Mouse (Mus musculus) limb, embryonic 12.5 days (tissue): ENCODE results near the gene Stc2. TPM values are rescaled to one million over a fixed set of nuclear protein-coding genes. Genes with fewer than 3 reads are reported as not detected.

Experiments
- ATAC-seq: fragments of 200-750 bp; cut with Nextera tagmentation; 2 replicates; pipeline ENCODE4 v1.8.0; 2017; ENCODE audit warnings: low read depth, moderate TSS enrichment; ENCODE audit not compliant: insufficient number of reproducible peaks, insufficient read depth, low FRiP score, low TSS enrichment
- H3K27ac ChIP-seq: fragments of 300-500 bp; sonication (generic); 2 replicates; pipeline ENCODE4 v1.5.1; 2016; ENCODE audit warnings: mild to moderate bottlenecking, moderate library complexity
- H3K27me3 ChIP-seq: fragments of 300-500 bp; sonication (generic); 2 replicates; pipeline ENCODE4 v1.6.1; 2016; ENCODE audit warnings: mild to moderate bottlenecking, moderate library complexity
- H3K36me3 ChIP-seq: fragments of 300-500 bp; sonication (generic); 2 replicates; pipeline ENCODE4 v1.6.1; 2016; ENCODE audit warnings: mild to moderate bottlenecking, moderate library complexity
- H3K4me1 ChIP-seq: fragments of 300-500 bp; sonication (generic); replicated peaks from 2 replicates; pipeline ENCODE4 v1.6.1; 2016
- H3K4me2 ChIP-seq: fragments of 300-500 bp; sonication (generic); 2 replicates; pipeline ENCODE4 v1.6.1; 2016; ENCODE audit warnings: mild to moderate bottlenecking, moderate library complexity
- H3K4me3 ChIP-seq: fragments of 300-500 bp; sonication (generic); replicated peaks from 2 replicates; pipeline ENCODE4 v1.5.1; 2016; ENCODE audit warnings: mild to moderate bottlenecking
- H3K9ac ChIP-seq: fragments of 300-500 bp; sonication (generic); replicated peaks from 2 replicates; pipeline ENCODE4 v1.6.1; 2016; ENCODE audit warnings: mild to moderate bottlenecking, moderate library complexity
- H3K9me3 ChIP-seq: fragments of 300-500 bp; sonication (generic); 2 replicates; pipeline ENCODE4 v1.6.1; 2016; ENCODE audit warnings: mild to moderate bottlenecking, moderate library complexity
- WGBS: fragments of 180-500 bp; shearing (Covaris S2); methylation state at CpG from one replicate; pipeline ENCODE4 v1.1.7; 2016; 5-methylcytosine and 5-hydroxymethylcytosine counted together
- polyA plus RNA-seq: library from polyadenylated mRNA; unstranded; fragments of >200 nt; fragmentation: Nextera tagmentation; extraction: Ambion mirVana; gene quantifications from 2 replicates; pipeline ENCODE4 v1.2.1, GENCODE M21; 2016

The Stc2 gene
- polyA plus RNA-seq, 1 experiment from 2014 or later, result 1.3 TPM

DNA sequence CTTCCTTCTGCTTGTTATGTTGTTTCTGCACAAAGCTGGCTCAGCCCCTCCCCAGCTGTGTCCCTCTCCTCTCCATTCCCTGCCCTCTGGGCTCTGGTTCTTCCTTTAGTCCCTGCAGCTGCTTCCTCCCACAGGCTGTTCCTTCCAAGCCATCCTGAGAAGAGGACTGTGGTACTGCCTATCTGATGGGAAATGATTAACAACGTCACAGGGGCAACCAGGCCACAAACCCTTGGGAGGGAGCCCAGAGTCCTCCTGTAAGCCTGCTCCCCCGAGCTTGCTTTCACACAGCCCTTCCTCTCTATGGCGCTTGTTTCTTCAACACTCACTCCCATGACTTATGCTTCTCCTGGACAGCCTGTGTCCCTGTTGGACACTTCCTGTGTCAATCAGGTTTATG is 16.7 kb upstream of the Stc2 start:
- ATAC-seq, result no peak
- Histone ChIP-seq H3K9ac (no peak overlapping the region), H3K27me3 (no peaks in the 10 kb centered on the region), H3K4me3 (no peak overlapping the region), H3K4me1 (peaks cover 6% of the 10 kb centered on the region), H3K36me3 (no peaks in the 10 kb centered on the region), H3K4me2 (no peak overlapping the region), H3K9me3 (no peaks in the 10 kb centered on the region), H3K27ac (peak overlapping the region; percentile 35; the same call in 1 of the 2 replicates)
- 52% methylated on average over 3 of the region's 3 CpGs for WGBS

DNA sequence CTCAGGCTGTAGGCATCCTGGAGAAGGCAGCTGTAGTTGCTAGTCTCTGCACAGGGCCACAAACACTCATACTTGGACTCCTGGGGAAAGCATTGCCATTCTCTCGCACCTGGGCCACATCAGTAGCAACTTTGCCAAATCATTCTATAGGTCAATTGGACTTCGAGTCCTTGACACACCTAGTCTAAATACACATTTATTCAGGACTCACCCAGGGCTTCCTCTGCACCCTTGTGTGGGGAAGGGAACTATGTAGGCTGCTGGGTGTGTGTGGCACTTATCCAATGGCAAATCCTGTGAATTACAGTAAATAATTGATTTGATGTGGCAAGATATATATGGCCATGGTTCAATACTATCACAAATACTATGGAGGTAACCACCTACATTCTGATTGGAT is 14.1 kb upstream of the Stc2 start:
- Histone ChIP-seq H3K27ac (no peak overlapping the region), H3K9ac (no peak overlapping the region), H3K4me2 (no peak overlapping the region), H3K4me1 (peaks cover 6% of the 10 kb centered on the region), H3K9me3 (no peaks in the 10 kb centered on the region), H3K4me3 (no peak overlapping the region), H3K27me3 (no peaks in the 10 kb centered on the region), H3K36me3 (no peaks in the 10 kb centered on the region)
- 82% methylated on average over 2 of the region's 2 CpGs for WGBS
- no peak for ATAC-seq

DNA sequence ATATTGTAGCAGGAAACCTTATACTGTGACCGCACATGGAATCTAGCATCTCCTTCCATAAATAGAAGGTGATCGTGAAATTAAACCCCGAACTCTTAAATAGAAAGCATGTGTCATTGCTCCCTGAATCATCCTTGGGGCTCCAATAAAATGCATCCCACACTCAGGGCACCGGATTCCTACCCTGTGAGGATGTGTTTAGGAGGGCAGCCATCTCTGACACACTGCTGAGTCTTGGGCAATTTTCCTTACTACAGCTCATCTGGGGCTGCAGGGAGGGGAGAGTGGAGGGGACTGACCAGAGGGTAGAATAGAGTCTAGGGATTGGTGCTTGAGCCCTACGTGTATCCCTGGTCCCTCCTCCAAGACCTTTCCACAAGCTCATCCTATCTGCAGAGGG is 12.3 kb upstream of the Stc2 start:
- no peak overlapping the region for H3K4me2 ChIP-seq
- H3K4me3 ChIP-seq, result no peak overlapping the region
- no peak overlapping the region for H3K9ac ChIP-seq
- H3K9me3 ChIP-seq, result no peaks in the 10 kb centered on the region
- no peaks in the 10 kb centered on the region for H3K27me3 ChIP-seq
- no peak overlapping the region for H3K27ac ChIP-seq
- no peaks in the 10 kb centered on the region for H3K36me3 ChIP-seq
- WGBS, result 66% methylated on average over 5 of the region's 5 CpGs
- no peak for ATAC-seq
- peaks cover 6% of the 10 kb centered on the region for H3K4me1 ChIP-seq

DNA sequence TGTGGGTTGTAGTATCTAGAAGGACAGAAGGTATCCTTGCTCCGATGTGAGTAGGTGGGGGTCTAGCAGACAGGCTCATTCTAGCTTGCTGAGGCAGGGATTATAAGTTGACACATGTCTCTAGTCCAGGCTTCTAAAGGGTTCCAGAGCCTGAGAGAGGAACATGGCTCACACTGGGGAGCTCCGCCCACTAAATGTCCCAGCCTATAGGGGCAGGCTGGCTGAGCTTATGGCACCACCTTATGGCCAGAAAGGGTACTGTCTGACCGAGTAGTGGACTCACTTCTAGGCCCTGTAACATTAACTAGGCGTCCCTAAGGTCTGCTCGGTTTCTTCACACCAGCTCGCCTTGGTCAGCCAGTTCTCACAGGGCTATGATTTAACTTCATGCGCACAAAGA is 3.6 kb upstream of the Stc2 start:
- ATAC-seq, result no peak
- H3K4me3 ChIP-seq, result no peak overlapping the region
- WGBS, result 49% methylated on average over 7 of the region's 7 CpGs
- peaks cover 24% of the 10 kb centered on the region for H3K4me1 ChIP-seq
- H3K27me3 ChIP-seq, result peaks cover 52% of the 10 kb centered on the region
- no peaks in the 10 kb centered on the region for H3K36me3 ChIP-seq
- H3K9me3 ChIP-seq, result no peaks in the 10 kb centered on the region
- no peak overlapping the region for H3K9ac ChIP-seq
- no peak overlapping the region for H3K4me2 ChIP-seq
- no peak overlapping the region for H3K27ac ChIP-seq

DNA sequence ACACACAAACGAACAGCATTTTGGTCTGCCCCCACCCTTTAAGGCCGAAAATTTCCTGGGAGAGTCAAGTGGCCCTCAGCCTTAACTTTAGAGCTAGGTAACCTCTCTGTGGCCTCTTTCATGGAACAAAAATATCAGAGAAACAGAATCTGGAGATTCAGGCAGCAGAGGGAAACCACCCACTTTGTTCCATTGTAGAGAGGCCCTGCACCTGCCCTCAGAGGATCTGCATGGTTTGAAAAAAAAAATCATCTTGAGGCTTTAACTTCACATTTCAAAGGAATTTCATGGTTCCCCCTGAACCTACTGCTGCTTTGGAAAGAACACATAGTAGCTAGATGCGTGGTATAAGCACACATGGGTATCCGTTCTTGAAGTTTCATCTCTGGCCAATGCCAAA is 2.3 kb upstream of the Stc2 start:
- Histone ChIP-seq H3K9me3 (no peaks in the 10 kb centered on the region), H3K4me3 (no peak overlapping the region), H3K27me3 (peaks cover 61% of the 10 kb centered on the region), H3K4me1 (peaks cover 27% of the 10 kb centered on the region), H3K9ac (no peak overlapping the region), H3K36me3 (no peaks in the 10 kb centered on the region), H3K4me2 (no peak overlapping the region), H3K27ac (no peak overlapping the region)
- ATAC-seq, result no peak
- WGBS, result 87% methylated on average over 4 of the region's 4 CpGs

DNA sequence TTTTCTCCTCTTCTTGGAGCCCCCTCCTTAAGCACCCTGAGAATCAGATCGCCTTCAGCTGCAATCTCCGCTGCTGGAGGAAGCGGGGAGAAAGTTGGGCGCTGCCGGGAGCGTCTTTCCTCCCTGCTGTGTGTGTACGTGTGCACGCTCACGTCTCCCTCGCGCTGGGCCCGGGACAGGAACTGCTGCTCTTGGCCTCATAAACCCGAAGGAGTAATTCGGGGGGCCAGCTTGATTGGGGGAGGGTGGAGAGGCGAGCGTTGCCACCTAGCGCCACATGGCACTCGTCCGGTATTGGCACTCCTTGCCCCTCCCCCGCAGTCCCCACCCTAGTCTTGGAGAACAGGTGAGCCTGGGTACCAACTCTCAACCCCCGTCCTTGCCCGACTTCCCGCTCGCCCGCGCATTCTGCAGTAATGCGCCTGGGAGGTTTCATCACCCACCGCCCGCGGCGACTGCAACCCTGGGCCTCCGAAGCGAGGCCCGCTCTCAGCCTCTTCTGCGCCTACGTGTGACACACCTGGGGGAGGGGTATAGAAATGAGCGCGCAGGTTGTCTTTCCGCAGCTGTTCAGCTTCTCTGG is 1.5 kb upstream of the Stc2 start:
- WGBS, result 1% methylated on average over 39 of the region's 39 CpGs
- H3K27me3 ChIP-seq, result peaks cover 70% of the 10 kb centered on the region
- 0 out of 2 replicates have a peak, but pooled peaks have one; percentile 11 for ATAC-seq
- peak overlapping the region; percentile 55 for H3K4me3 ChIP-seq
- no peak overlapping the region for H3K9ac ChIP-seq
- H3K4me1 ChIP-seq, result peaks cover 27% of the 10 kb centered on the region
- no peak overlapping the region for H3K27ac ChIP-seq
- no peaks in the 10 kb centered on the region for H3K9me3 ChIP-seq
- H3K4me2 ChIP-seq, result peak overlapping the region; percentile 98
- H3K36me3 ChIP-seq, result no peaks in the 10 kb centered on the region

DNA sequence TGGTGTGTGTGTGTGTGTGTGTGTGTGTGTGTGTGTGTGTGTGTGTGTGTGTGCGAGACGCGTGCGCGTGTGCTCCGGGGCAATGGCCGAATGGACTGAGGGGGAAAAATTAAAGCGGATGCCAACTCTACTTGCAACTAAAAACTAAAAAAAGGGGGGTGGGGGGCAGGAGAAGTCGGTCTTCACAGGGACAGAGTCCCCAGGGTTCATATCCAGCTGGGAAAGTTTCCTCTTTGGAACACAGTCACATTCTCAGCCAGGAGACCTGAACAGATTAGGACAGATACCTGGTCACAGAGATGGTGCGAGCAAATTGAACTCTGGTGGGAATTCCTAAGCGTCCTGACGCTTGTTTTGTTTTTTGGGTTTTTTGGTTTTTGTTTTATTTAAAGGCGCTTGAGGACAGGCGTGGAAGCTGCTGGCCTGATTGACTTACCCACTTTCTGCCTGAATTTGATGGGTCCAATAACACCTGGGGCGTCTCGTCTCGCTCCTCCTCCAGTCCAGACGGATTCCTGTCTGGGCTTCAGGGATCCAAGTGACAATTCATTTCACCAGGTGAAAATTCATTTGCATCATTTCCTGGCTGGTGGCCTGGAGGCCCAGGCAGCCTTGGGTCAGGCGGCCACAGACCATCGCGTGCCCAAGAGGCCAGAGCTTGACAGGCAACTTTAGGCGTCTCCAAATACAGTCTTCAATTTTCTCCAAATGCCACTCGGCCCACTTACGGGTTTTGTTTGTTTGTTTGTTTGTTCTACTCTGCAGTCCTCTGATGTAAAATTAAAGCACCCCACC is 759 bp upstream of the Stc2 start:
- Histone ChIP-seq H3K4me2 (peak overlapping the region; percentile 98), H3K27me3 (peaks cover 74% of the 10 kb centered on the region), H3K4me3 (peak overlapping the region; percentile 55), H3K36me3 (no peaks in the 10 kb centered on the region), H3K9ac (peak overlapping the region; percentile 53; the same call in 1 of the 2 replicates), H3K27ac (no peak overlapping the region), H3K4me1 (peaks cover 27% of the 10 kb centered on the region), H3K9me3 (no peaks in the 10 kb centered on the region)
- ATAC-seq, result peak; percentile 3; the same call in 1 of the 2 replicates
- WGBS, result 2% methylated on average over 18 of the region's 24 CpGs

DNA sequence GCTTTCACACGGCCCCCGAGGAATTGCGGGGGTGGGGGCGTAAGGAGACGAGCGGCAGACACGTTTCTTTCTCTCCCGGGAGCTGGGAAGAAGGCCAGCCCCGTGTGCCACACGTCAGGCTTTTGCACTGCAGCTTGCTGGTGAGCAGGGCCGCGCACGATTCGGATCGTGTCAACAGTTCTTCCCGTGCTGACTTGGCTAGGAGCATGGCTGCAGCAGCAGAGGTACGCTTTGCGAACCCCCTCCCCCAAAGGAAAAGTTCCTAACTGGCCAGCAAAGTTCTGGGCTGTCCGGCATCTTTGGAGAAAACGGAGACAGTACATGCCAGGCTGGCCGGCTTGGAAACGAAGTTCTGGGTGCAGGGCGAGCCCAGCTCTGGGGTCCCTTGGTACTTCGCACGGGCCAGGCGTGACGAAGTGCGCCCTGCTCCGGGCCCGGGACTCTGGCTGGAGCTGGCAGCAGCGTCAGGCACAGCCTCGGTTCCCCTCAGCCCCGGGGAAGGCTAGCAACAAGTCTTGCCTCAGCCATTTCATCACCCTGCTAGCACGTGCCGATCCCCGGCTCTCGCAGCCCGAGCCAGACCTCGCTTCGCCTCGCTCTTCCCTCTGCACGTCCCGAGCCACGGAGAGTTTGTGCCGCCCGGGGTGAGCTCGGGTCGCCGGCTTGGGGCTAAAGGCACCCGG is 768 bp downstream of the Stc2 start:
- WGBS, result under 1% methylated on average over 50 of the region's 50 CpGs
- Histone ChIP-seq H3K4me1 (peaks cover 27% of the 10 kb centered on the region), H3K4me3 (peak overlapping the region; percentile 55), H3K4me2 (peak overlapping the region; percentile 98), H3K27ac (no peak overlapping the region), H3K27me3 (peaks cover 80% of the 10 kb centered on the region), H3K9ac (peak overlapping the region; percentile 53), H3K36me3 (no peaks in the 10 kb centered on the region), H3K9me3 (no peaks in the 10 kb centered on the region)
- peak; percentile 44 for ATAC-seq

DNA sequence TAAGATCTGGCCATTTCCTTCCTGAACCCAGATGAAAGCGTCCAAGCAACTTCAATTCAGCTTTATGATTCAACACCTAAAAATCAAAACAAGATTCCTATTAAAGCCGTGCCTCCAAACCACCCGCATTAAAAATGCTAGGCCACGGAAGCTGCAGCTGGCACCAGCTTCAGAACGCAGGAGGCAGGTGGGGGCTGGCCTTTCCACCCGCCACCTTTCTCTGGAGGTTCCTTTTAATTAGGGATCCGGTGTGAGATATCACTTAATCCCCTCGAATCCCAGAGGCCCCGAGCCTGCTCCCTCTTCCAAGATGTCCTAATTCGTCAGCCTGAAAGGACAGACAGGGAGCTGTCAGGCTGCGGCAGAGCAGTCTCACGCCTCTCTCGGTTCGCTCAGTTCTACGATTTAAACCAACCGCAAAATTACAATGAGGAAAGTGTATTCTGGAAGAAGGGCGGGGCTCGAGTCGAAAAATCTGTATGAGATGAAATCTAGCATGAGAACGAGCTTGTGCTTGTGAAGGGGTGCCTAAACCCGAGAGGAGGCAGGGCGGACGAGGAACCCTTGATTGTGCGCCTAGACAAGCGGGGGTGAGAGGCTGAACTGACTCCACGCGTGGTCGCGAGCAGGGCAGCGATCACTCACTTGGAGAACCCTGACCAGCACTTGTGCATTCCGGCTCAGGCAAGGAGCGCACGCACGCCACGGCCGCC is 1.5 kb downstream of the Stc2 start:
- ATAC-seq, result no peak

DNA sequence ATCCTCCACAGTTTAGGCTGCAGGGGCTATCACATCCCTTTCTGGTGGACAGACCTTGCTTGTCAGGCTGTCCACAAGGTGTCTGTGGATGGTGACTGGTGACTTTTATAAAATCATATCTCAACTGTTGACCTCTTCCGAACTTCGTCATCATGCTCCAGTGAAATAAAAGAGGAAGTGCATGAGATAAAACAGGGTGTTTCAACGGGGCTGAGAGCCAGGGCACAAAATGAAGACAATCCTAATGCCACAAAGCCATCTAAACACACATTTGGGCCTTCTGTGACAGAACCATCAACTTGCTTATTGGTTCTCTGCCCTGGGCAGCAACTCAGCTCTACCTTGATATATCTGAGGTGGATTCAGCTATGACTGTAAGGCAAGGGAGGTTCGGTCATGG is 3.0 kb downstream of the Stc2 start:
- H3K9me3 ChIP-seq, result no peaks in the 10 kb centered on the region
- WGBS, result 93% methylated on average over 4 of the region's 4 CpGs
- no peak overlapping the region for H3K27ac ChIP-seq
- H3K4me3 ChIP-seq, result no peak overlapping the region
- peaks cover 27% of the 10 kb centered on the region for H3K4me1 ChIP-seq
- no peak for ATAC-seq
- peaks cover 62% of the 10 kb centered on the region for H3K27me3 ChIP-seq
- no peaks in the 10 kb centered on the region for H3K36me3 ChIP-seq
- no peak overlapping the region for H3K9ac ChIP-seq
- no peak overlapping the region for H3K4me2 ChIP-seq

More for the DNA sequence above, 1.5 kb downstream of the Stc2 start:
- peak overlapping the region; percentile 98 for H3K4me2 ChIP-seq
- H3K4me3 ChIP-seq, result peak overlapping the region; percentile 55
- H3K27me3 ChIP-seq, result peaks cover 77% of the 10 kb centered on the region
- H3K9ac ChIP-seq, result peak overlapping the region; percentile 53
- H3K27ac ChIP-seq, result no peak overlapping the region
- no peaks in the 10 kb centered on the region for H3K36me3 ChIP-seq
- no peaks in the 10 kb centered on the region for H3K9me3 ChIP-seq
- peaks cover 27% of the 10 kb centered on the region for H3K4me1 ChIP-seq
- WGBS, result under 1% methylated on average over 36 of the region's 36 CpGs

DNA sequence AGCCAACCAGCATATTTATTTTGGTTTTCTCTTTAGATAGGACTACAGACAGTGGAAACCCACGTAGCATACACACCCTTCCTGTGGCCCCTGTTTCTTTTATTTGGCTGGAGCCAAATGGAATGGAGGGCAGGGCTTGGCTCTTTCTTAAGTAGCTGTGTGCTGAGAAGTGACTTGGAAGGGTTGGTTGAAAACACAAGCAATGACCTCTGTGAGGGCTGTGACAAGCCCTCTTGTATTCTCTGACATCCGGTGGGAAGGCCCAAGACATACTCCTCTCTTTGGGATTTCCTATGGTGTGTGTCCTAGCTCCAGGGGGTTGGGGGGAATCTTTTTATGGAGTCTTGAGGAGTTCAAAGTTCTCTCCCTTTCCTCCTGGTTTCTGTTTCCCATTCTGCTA is 3.5 kb downstream of the Stc2 start:
- ATAC-seq, result no peak
- peaks cover 23% of the 10 kb centered on the region for H3K4me1 ChIP-seq
- no peak overlapping the region for H3K27ac ChIP-seq
- WGBS, result 83% methylated on average over 2 of the region's 2 CpGs
- no peaks in the 10 kb centered on the region for H3K36me3 ChIP-seq
- no peaks in the 10 kb centered on the region for H3K9me3 ChIP-seq
- H3K4me2 ChIP-seq, result no peak overlapping the region
- peaks cover 58% of the 10 kb centered on the region for H3K27me3 ChIP-seq
- H3K9ac ChIP-seq, result no peak overlapping the region
- H3K4me3 ChIP-seq, result no peak overlapping the region
